Mouse (Mus musculus) bone marrow, adult 2 months (tissue): ENCODE results near the gene Trak1.

Source experiments
- CTCF ChIP-seq: fragments of 200-500 bp; IDR thresholded peaks from 2 replicates; pipeline ENCODE4 v1.5.1; 2011; ENCODE audit warnings: low read length, control low read depth; ENCODE audit not compliant: control insufficient read depth, insufficient read depth
- POLR2A ChIP-seq: fragments of 200-500 bp; IDR thresholded peaks from 2 replicates; pipeline ENCODE4 v1.6.1; 2011; ENCODE audit warnings: low read depth, mild to moderate bottlenecking, control low read depth, low read length, borderline replicate concordance; ENCODE audit not compliant: control insufficient read depth

- no peak for TF ChIP-seq POLR2A
- TF ChIP-seq CTCF, result no peak
These were observed 60.4 kb downstream of the Trak1 start for GRCm38 (mm10) chr9:121357582-121358275.
